In the genomic region with DNA sequence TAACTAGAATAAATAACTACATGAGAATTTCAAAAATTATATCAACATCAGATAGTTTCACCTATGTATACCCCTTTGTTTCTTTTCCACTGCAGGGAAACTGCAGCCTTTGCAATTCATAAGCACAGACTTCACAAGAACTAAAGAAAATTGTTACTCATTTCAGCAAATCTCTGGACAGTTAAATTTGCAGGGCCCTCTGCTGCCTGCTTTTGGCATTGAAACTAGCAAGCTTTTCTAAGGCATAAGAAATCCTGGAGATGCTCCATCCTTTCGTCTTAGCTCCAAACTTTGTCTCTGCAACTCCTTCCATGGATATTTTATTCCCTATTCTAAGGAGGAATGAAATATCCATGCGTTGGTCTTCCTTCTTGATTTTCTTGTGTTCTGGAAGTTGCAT, we compare ENCODE assay signal across 14 mouse cellular contexts.
DNase-seq lines count a peak whose midpoint lies in the region; ATAC-seq and TF ChIP-seq lines count a peak whose summit lies in the region.
"Had no signal": no experiment of that assay in that cellular context is flagged by ENCODE, and none has a peak within 500 bp of the region (broad histone marks: within the 10 kb centered on the region; RNA-seq: fewer than 3 reads in every experiment).

No protein-coding gene starts in this region.

- TF ChIP-seq POLR2A in lung, adult 2 months (IDR thresholded peaks at IDR 0.05; ENCODE audit: borderline replicate concordance, extremely low read depth, low read depth, low read length), result no peak

- intact Hi-C loops in left cerebral cortex, postnatal 25 days (cut with DNase I), result loop anchor here (5.0 kb wide), 1 partner anchor 521 kb away; no protein-coding TSS in a partner anchor
- intact Hi-C loops in heart, postnatal 10 days (cut with DNase I), result no loop called here

- no peak overlapping the region for H3K27ac ChIP-seq in hindbrain, embryonic 11.5 days (ENCODE audit: low read depth, low read length)
- no peak overlapping the region for H3K27ac ChIP-seq in hindbrain, embryonic 10.5 days
- H3K27ac ChIP-seq in lung, embryonic 14.5 days (ENCODE audit: low read depth), result no peak overlapping the region
- no peak overlapping the region for H3K27ac ChIP-seq in lung, postnatal 0 days (ENCODE audit: low read length)
- H3K27ac ChIP-seq: embryonic facial prominence, embryonic 15.5 days; heart, embryonic 13.5 days had no signal

- no peak overlapping the region for H3K4me3 ChIP-seq in hindbrain, embryonic 11.5 days (ENCODE audit: low read depth, low read length)
- H3K4me3 ChIP-seq in hindbrain, embryonic 10.5 days, result no peak overlapping the region
- no peak overlapping the region for H3K4me3 ChIP-seq in lung, embryonic 14.5 days (ENCODE audit: low read depth, low read length)
- no peak overlapping the region for H3K4me3 ChIP-seq in lung, adult 2 months (replicated peaks; ENCODE audit: extremely low read depth, low read depth, low read length)
- no peak overlapping the region for H3K4me3 ChIP-seq in lung, postnatal 0 days (ENCODE audit: low read depth, low read length)
- H3K4me3 ChIP-seq: embryonic facial prominence, embryonic 15.5 days; heart, embryonic 13.5 days had no signal

- no peak overlapping the region for H3K9ac ChIP-seq in hindbrain, embryonic 11.5 days (ENCODE audit: low read depth, low read length)
- no peak overlapping the region for H3K9ac ChIP-seq in lung, embryonic 14.5 days
- no peak overlapping the region for H3K9ac ChIP-seq in lung, postnatal 0 days (replicated peaks; ENCODE audit: low read depth)
- H3K9ac ChIP-seq: embryonic facial prominence, embryonic 15.5 days; heart, embryonic 13.5 days had no signal

- peak; percentile 10 for DNase-seq in hindbrain, embryonic 11.5 days (ENCODE audit: low spot score)
- DNase-seq in hindbrain, embryonic 10.5 days (ENCODE audit: low spot score), result no peak
- DNase-seq in lung, embryonic 14.5 days, result peak; percentile 17
- no peak for DNase-seq in lung, adult 2 months
- peak; percentile 20 for DNase-seq in NIH3T3 (ENCODE audit: low read depth)
- DNase-seq in left cerebral cortex, postnatal 25 days (ENCODE audit: low spot score in 2 of 2), result peak; percentile 12 to 46
- DNase-seq in heart, postnatal 10 days, result no peak
- DNase-seq in lung, postnatal 0 days (ENCODE audit: low spot score), result no peak
- DNase-seq: adrenal gland, postnatal 25 days; lung, postnatal 36 days had no signal

- no peak overlapping the region for H3K4me2 ChIP-seq in hindbrain, embryonic 11.5 days (replicated peaks; ENCODE audit: low read depth, low read length)
- no peak overlapping the region for H3K4me2 ChIP-seq in lung, embryonic 14.5 days
- H3K4me2 ChIP-seq in lung, postnatal 0 days (replicated peaks; ENCODE audit: low read depth, low read length), result no peak overlapping the region
- H3K4me2 ChIP-seq: embryonic facial prominence, embryonic 15.5 days; heart, embryonic 13.5 days; liver, embryonic 11.5 days had no signal

- TF ChIP-seq CTCF in lung, embryonic 14.5 days (IDR thresholded peaks at IDR 0.05; ENCODE audit: low read depth), result no peak
- TF ChIP-seq CTCF in lung, adult 2 months (IDR thresholded peaks at IDR 0.05; ENCODE audit: insufficient read depth, low read length), result no peak
- no peak for TF ChIP-seq CTCF in lung, postnatal 0 days (IDR thresholded peaks at IDR 0.05)

- H3K27me3 ChIP-seq in hindbrain, embryonic 11.5 days (ENCODE audit: control insufficient read depth, insufficient read depth, low read length), result no peaks in the 10 kb centered on the region
- no peaks in the 10 kb centered on the region for H3K27me3 ChIP-seq in hindbrain, embryonic 10.5 days (ENCODE audit: insufficient read depth, poor library complexity, severe bottlenecking)
- H3K27me3 ChIP-seq in lung, embryonic 14.5 days (ENCODE audit: insufficient read depth, low read length), result no peaks in the 10 kb centered on the region
- H3K27me3 ChIP-seq in lung, postnatal 0 days (replicated peaks; ENCODE audit: insufficient read depth, low read length), result no peaks in the 10 kb centered on the region
- H3K27me3 ChIP-seq: embryonic facial prominence, embryonic 15.5 days; heart, embryonic 13.5 days had no signal

- WGBS in hindbrain, embryonic 11.5 days, result 74% methylated on average over 2 of the region's 2 CpGs
- WGBS in hindbrain, embryonic 10.5 days, result 67% methylated on average over 2 of the region's 2 CpGs
- 64% methylated on average over 2 of the region's 2 CpGs for WGBS in lung, embryonic 14.5 days
- WGBS in lung, adult 2 months, result 59% methylated on average over 2 of the region's 2 CpGs
- 48% methylated on average over 2 of the region's 2 CpGs for WGBS in lung, postnatal 0 days

- H3K36me3 ChIP-seq in hindbrain, embryonic 11.5 days (ENCODE audit: control insufficient read depth, insufficient read depth, low read length), result no peaks in the 10 kb centered on the region
- H3K36me3 ChIP-seq in hindbrain, embryonic 10.5 days, result no peaks in the 10 kb centered on the region
- no peaks in the 10 kb centered on the region for H3K36me3 ChIP-seq in lung, embryonic 14.5 days (ENCODE audit: insufficient read depth)
- H3K36me3 ChIP-seq in lung, postnatal 0 days (ENCODE audit: insufficient read depth, low read length), result no peaks in the 10 kb centered on the region
- H3K36me3 ChIP-seq: embryonic facial prominence, embryonic 15.5 days; G1E; heart, embryonic 13.5 days had no signal

- H3K4me1 ChIP-seq in hindbrain, embryonic 11.5 days (replicated peaks; ENCODE audit: control insufficient read depth, insufficient read depth, low read length), result no peaks in the 10 kb centered on the region
- H3K4me1 ChIP-seq in hindbrain, embryonic 10.5 days (replicated peaks), result no peaks in the 10 kb centered on the region
- H3K4me1 ChIP-seq in lung, embryonic 14.5 days (ENCODE audit: insufficient read depth), result no peaks in the 10 kb centered on the region
- no peaks in the 10 kb centered on the region for H3K4me1 ChIP-seq in lung, adult 2 months (ENCODE audit: control insufficient read depth, insufficient read depth, low read length)
- H3K4me1 ChIP-seq in lung, postnatal 0 days (ENCODE audit: insufficient read depth, low read depth, low read length), result no peaks in the 10 kb centered on the region
- H3K4me1 ChIP-seq: embryonic facial prominence, embryonic 15.5 days; heart, embryonic 13.5 days had no signal

- H3K9me3 ChIP-seq in hindbrain, embryonic 11.5 days (ENCODE audit: control insufficient read depth, low read length), result no peaks in the 10 kb centered on the region
- no peaks in the 10 kb centered on the region for H3K9me3 ChIP-seq in hindbrain, embryonic 10.5 days
- no peaks in the 10 kb centered on the region for H3K9me3 ChIP-seq in lung, embryonic 14.5 days (ENCODE audit: low read depth, low read length)
- H3K9me3 ChIP-seq in lung, postnatal 0 days (ENCODE audit: low read length), result no peaks in the 10 kb centered on the region
- H3K9me3 ChIP-seq: embryonic facial prominence, embryonic 15.5 days; G1E; heart, embryonic 13.5 days had no signal

- TF ChIP-seq EP300 in lung, postnatal 0 days (IDR thresholded peaks at IDR 0.05), result no peak

- ATAC-seq in hindbrain, embryonic 11.5 days (ENCODE audit: low FRiP score), result no peak
- ATAC-seq in lung, embryonic 14.5 days (ENCODE audit: insufficient read depth), result no peak
- ATAC-seq in lung, postnatal 0 days, result no peak

Comparison
In these comparisons a context has a peak if more than half of its experiments do, and no peak if none do; other contexts are left out.
1. DNase-seq: peak in hindbrain, embryonic 11.5 days (single experiment), lung, embryonic 14.5 days (single experiment), NIH3T3 (single experiment) and left cerebral cortex, postnatal 25 days (2 of 2); none in hindbrain, embryonic 10.5 days (single experiment), lung, adult 2 months (single experiment), heart, postnatal 10 days (0 of 2) and lung, postnatal 0 days (single experiment).